Mouse (Mus musculus) gastrocnemius, adult 2 months (tissue): Measurements from ENCODE around the gene Dgke. TPM values are rescaled to one million over a fixed set of nuclear protein-coding genes. Genes with fewer than 3 reads are reported as not detected.
"Not testable (repeated sequence)": the region's sequence is repeated elsewhere in the genome, so short reads cannot be mapped to it uniquely, and the experiment has no call there.

ENCODE experiments used
- DNase-seq: peaks from one replicate; pipeline ENCODE4 v3.0.0; 2022
- H3K27ac ChIP-seq: fragments of 200-600 bp; 2 replicates; pipeline ENCODE4 v1.8.1; 2022; ENCODE audit warnings: mild to moderate bottlenecking
- H3K4me3 ChIP-seq: fragments of 200-600 bp; 2 replicates; pipeline ENCODE4 v1.8.1; 2022; ENCODE audit warnings: mild to moderate bottlenecking, moderate library complexity
- CTCF ChIP-seq: fragments of 200-600 bp; IDR thresholded peaks from 2 replicates; pipeline ENCODE4 v1.8.1; 2022; ENCODE audit warnings: antibody characterized with exemption, mild to moderate bottlenecking, moderate library complexity
- intact Hi-C: fragments of 180-260 bp; cut with DNase I; formaldehyde crosslinking; loops from one replicate; pipeline ENCODE4 v1.15.1; 2025
- total RNA-seq, 2 experiments: library from RNA; stranded (reverse); gene quantifications; 2 replicates each; pipeline ENCODE4 v1.2.3; 2021

The Dgke gene
- total RNA-seq, 2 experiments from 2014 or later: 3.4 to 3.7 TPM

DNA sequence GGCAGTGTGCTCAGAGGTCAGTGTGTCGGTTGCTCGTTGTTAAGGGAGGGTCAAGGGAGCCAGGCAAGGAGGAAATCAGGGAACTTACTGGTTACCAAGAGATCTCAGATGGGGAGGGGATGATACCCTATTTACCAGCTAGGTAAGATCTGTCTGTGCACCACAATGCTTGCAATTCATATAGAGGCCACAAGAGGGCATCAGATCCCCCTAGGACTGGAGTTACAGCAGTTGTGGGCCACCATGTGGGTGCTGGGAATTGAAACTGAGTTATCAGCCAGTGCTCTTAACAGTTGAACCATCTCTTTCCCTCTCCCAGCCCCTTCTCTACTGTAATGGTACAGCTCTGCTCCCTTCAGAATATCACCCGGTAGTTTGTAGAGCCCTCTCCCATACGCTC, 22.1 kb upstream of the Dgke start:
- no peak for DNase-seq
- peak; percentile 42 for TF ChIP-seq CTCF
- Histone ChIP-seq H3K27ac (no peak overlapping the region), H3K4me3 (no peak overlapping the region)
- intact Hi-C loops: no loop called here

DNA sequence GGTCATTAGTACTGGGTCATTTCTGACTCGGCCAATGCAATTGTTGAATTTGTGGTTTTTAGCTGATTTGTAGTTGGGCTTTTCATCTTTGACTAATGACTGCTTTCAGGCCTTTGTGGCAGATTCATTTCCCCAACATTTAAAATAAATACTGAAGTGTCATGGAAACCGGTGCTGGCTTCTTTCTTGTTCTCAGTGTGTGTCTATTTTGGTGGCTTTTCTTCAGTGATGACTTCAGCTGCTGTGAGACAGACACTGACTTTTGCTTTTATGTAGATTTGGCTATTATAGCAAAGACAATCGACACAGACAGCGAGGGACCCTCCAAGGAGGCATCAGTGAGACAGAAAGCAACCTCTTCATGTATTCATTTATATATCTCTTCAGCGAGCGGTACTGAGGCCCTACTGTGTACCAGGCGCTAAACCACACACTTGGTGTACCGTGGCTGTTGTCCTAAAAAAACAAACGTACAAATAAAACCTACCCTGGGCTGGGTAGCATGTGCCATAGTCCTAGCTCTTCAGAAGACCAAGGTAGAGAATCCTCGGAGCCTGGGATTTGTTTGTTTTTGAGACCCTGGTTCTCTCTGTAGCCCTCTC, 19.7 kb upstream of the Dgke start:
- intact Hi-C loops: no loop called here
- TF ChIP-seq CTCF: no peak
- no peak for DNase-seq
- Histone ChIP-seq H3K27ac (no peak overlapping the region), H3K4me3 (no peak overlapping the region)

DNA sequence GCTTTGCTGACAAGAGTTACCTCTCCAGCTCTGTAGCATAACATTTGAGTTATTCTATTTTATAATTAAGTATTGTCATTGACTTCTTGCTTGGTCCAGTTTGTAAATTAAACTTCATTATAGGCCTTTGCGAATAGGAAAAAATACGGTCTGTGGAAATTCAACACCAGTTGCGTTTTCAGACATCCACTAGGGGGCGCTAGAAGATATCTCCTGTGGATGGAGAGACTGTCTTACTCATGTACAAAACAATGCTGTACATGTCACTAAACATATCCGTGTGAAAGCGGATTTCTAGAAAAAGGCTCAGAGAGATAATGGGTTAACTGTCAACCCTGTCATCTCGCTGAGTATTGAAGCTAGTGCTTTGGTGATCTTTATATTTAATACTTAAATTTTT, 18.0 kb upstream of the Dgke start:
- intact Hi-C loops: no loop called here
- peak; percentile 85 for TF ChIP-seq CTCF
- H3K4me3 ChIP-seq: no peak overlapping the region
- no peak overlapping the region for H3K27ac ChIP-seq
- peak; percentile 46 for DNase-seq

DNA sequence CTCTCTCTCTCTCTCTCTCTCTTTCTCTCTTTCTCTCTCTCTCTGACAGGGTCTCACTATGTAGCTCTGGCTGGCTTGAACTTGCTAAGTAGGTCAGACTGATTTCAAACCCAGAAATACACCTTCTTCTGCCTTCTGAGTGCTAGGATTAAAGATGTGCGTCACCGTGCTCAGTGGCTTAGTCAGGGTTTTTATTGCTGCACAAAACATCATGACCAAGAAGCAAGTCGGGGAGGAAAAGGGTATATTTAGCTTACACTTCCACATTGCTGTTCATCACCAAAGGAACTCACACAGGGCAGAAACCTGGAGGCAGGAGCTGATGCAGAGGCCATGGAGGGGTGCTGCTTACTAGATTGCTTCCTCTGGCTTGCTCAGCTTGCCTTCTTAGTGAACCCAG, 16.0 kb upstream of the Dgke start:
- H3K4me3 ChIP-seq, H3K27ac ChIP-seq, DNase-seq, intact Hi-C loops: not testable (repeated sequence)

- H3K27ac ChIP-seq, DNase-seq, intact Hi-C loops, H3K4me3 ChIP-seq: not testable (repeated sequence)
Measured at GRCm38 (mm10) chr11:89081906-89082305, 15.3 kb upstream of the Dgke start.

- no peak for TF ChIP-seq CTCF
- H3K4me3 ChIP-seq: no peak overlapping the region
- intact Hi-C loops: no loop called here
- no peak for DNase-seq
- no peak overlapping the region for H3K27ac ChIP-seq
Measured at GRCm38 (mm10) chr11:89078996-89079680, 12.5 kb upstream of the Dgke start.

- intact Hi-C loops: no loop called here
- DNase-seq: no peak
- H3K27ac ChIP-seq: no peak overlapping the region
- TF ChIP-seq CTCF: no peak
- no peak overlapping the region for H3K4me3 ChIP-seq
Measured at GRCm38 (mm10) chr11:89078305-89078704, 11.7 kb upstream of the Dgke start.

- intact Hi-C loops: no loop called here
- no peak for DNase-seq
- TF ChIP-seq CTCF: no peak
- H3K4me3 ChIP-seq: no peak overlapping the region
- H3K27ac ChIP-seq: no peak overlapping the region
Measured at GRCm38 (mm10) chr11:89077601-89078000, 11.0 kb upstream of the Dgke start.

DNA sequence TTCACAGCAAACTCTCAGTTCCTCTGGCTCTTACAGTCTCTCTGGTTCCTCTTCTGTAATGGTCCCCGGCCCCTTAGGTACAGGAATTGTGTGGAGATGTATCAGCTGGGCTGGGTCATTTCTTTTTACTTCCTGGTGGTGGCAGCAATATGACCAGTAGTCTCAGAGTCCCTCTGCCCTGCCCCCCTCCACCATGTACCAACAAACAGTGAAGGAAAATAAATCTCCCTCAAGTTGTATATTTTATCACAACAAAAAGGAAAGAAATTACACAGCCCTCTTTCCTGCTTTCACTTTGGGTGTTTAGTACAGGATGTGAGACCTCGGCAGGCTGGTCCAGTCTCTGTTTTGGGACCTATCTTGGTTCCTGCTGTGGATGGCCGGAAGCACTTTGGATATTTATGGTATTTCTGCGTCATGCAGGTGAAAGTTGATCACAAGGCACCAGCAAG, 9.7 kb upstream of the Dgke start:
- H3K27ac ChIP-seq: peak overlapping the region; percentile 38; the same call in 1 of the 2 replicates
- intact Hi-C loops: no loop called here
- DNase-seq: no peak
- no peak overlapping the region for H3K4me3 ChIP-seq
- TF ChIP-seq CTCF: no peak

DNA sequence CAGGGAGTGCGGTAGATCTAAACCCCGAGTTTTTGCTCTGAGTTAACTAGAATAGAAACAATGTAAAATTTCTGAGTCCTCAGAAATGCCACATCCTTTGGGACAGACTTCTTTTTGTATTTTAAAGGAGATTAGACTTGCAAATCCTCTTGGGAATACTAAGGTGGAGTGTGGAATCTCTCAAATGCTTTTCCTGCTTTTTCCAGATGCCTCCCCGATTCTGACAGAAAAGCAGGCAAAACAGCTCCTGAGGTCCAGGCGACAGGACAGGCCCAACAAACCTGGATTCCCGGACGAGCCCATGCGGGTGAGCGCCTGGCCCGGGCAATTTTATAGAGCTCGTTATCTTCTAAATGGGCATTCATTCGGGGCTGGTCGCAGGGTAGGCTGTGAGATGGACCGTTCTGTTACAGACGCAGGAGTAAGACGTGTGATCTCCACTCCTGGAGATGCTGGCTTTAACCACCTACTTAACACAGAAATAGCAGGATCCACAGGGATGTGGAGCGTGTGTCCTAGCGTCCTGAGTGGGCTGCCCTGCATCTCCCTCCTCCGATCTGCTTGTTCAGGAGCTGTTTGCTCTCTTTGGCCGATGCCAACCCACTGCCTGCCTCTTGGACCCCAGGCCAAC, 8.2 kb upstream of the Dgke start:
- TF ChIP-seq CTCF: no peak
- Histone ChIP-seq H3K27ac (peak overlapping the region; percentile 61), H3K4me3 (peak overlapping the region; percentile 20)
- intact Hi-C loops: no loop called here
- no peak for DNase-seq

GRCm38 (mm10) chr11:89073541-89073940, 6.9 kb upstream of the Dgke start, which contains the start of gene Gm525:
TSS of gene Gm525 (plus strand) at chr11:89073841.
- peak within 1 kb of the TSS; percentile 61; the same call in 1 of the 2 replicates for H3K27ac ChIP-seq
- H3K4me3 ChIP-seq: no peak within 1 kb of the TSS; the same call in 1 of the 2 replicates
- TF ChIP-seq CTCF: no peak
- intact Hi-C loops: no loop called here
- no peak for DNase-seq

GRCm38 (mm10) chr11:89071522-89071921, 4.9 kb upstream of the Dgke start:
- H3K4me3 ChIP-seq: no peak overlapping the region
- intact Hi-C loops: no loop called here
- no peak for TF ChIP-seq CTCF
- DNase-seq: no peak
- H3K27ac ChIP-seq: no peak overlapping the region

- Histone ChIP-seq H3K4me3 (no peak overlapping the region), H3K27ac (peak overlapping the region; percentile 81)
- peak; percentile 88 for TF ChIP-seq CTCF
- DNase-seq: peak; percentile 53
- intact Hi-C loops: no loop called here
Measured at GRCm38 (mm10) chr11:89069303-89069702, 2.7 kb upstream of the Dgke start.
